ENCODE assay signal across 9 mouse cellular contexts in genomic region chr4:95377222-95378134, GRCm38 (mm10).
DNase-seq lines count a peak whose midpoint lies in the region; ATAC-seq and TF ChIP-seq lines count a peak whose summit lies in the region.
"Had no signal": no experiment of that assay in that cellular context is flagged by ENCODE, and none has a peak within 500 bp of the region (broad histone marks: within the 10 kb centered on the region; RNA-seq: fewer than 3 reads in every experiment).

No protein-coding gene starts in this region.

- H3K9ac ChIP-seq in heart, adult 2 months (ENCODE audit: low read depth, low read length) = no peak overlapping the region
- no peak overlapping the region for H3K9ac ChIP-seq in heart, embryonic 12.5 days
- H3K9ac ChIP-seq in kidney, embryonic 15.5 days = no peak overlapping the region

- no peak for TF ChIP-seq POLR2A in heart, adult 2 months (IDR thresholded peaks at IDR 0.05; ENCODE audit: insufficient read depth, low read depth, low read length)

- no peaks in the 10 kb centered on the region for H3K36me3 ChIP-seq in heart, adult 2 months (ENCODE audit: control insufficient read depth, insufficient read depth, low read length)
- no peaks in the 10 kb centered on the region for H3K36me3 ChIP-seq in heart, embryonic 12.5 days
- H3K36me3 ChIP-seq in kidney, embryonic 15.5 days = no peaks in the 10 kb centered on the region

- H3K27me3 ChIP-seq in heart, adult 2 months (ENCODE audit: control insufficient read depth, insufficient read depth, low read length) = no peaks in the 10 kb centered on the region
- no peaks in the 10 kb centered on the region for H3K27me3 ChIP-seq in heart, embryonic 12.5 days (replicated peaks)
- no peaks in the 10 kb centered on the region for H3K27me3 ChIP-seq in kidney, embryonic 15.5 days

- H3K27ac ChIP-seq in heart, adult 2 months = peak overlapping the region; percentile 60
- H3K27ac ChIP-seq in heart, embryonic 12.5 days (ENCODE audit: poor library complexity, severe bottlenecking) = no peak overlapping the region
- H3K27ac ChIP-seq in kidney, embryonic 15.5 days = peak overlapping the region; percentile 42

- H3K9me3 ChIP-seq in heart, embryonic 12.5 days (replicated peaks) = no peaks in the 10 kb centered on the region
- H3K9me3 ChIP-seq in kidney, embryonic 15.5 days (replicated peaks) = no peaks in the 10 kb centered on the region

- intact Hi-C loops in heart, adult 2 months (cut with DNase I) = no loop called here

- H3K79me2 ChIP-seq in heart, adult 2 months (replicated peaks; ENCODE audit: control insufficient read depth, insufficient read depth, low read length) = no peaks in the 10 kb centered on the region

- no peak for ATAC-seq in heart, embryonic 12.5 days (ENCODE audit: insufficient number of reproducible peaks, low FRiP score)
- 0 out of 2 replicates have a peak, but pooled peaks have one; percentile 40 for ATAC-seq in kidney, embryonic 15.5 days (replicated peaks; ENCODE audit: low FRiP score)

- H3K4me3 ChIP-seq in heart, adult 2 months = no peak overlapping the region
- no peak overlapping the region for H3K4me3 ChIP-seq in heart, embryonic 12.5 days
- no peak overlapping the region for H3K4me3 ChIP-seq in kidney, embryonic 15.5 days (replicated peaks)

- 54% methylated on average over 9 of the region's 9 CpGs for WGBS in heart, adult 2 months
- WGBS in heart, embryonic 12.5 days = 66% methylated on average over 9 of the region's 9 CpGs
- 50% methylated on average over 9 of the region's 9 CpGs for WGBS in kidney, embryonic 15.5 days

- TF ChIP-seq CTCF in heart, adult 2 months (IDR thresholded peaks at IDR 0.05) = no peak

- peak; percentile 40 to 54 for DNase-seq in heart, adult 2 months
- DNase-seq in adipocyte (ENCODE audit: low spot score) = peak; percentile 95
- peak; percentile 90 for DNase-seq in lung, postnatal 36 days
- DNase-seq in urinary bladder, postnatal 10 days (ENCODE audit: low spot score) = no peak
- no peak for DNase-seq in natural killer cell, adult 2 months (ENCODE audit: low spot score in 2 of 2)
- DNase-seq in urinary bladder, postnatal 4 days (ENCODE audit: low spot score in 2 of 2) = no peak
- DNase-seq: layer of hippocampus, adult 9-11 months had no signal

- H3K4me1 ChIP-seq in heart, adult 2 months (ENCODE audit: control insufficient read depth, insufficient read depth, low read length) = peaks cover 8% of the 10 kb centered on the region
- peaks cover 6% of the 10 kb centered on the region; the same call in 1 of the 2 replicates for H3K4me1 ChIP-seq in heart, embryonic 12.5 days (replicated peaks)
- peaks cover 9% of the 10 kb centered on the region; the same call in 1 of the 2 replicates for H3K4me1 ChIP-seq in kidney, embryonic 15.5 days

- H3K4me2 ChIP-seq in heart, embryonic 12.5 days = no peak overlapping the region
- H3K4me2 ChIP-seq in kidney, embryonic 15.5 days = 0 out of 2 replicates have a peak overlapping the region, but pooled peaks have one; percentile 0

- TF ChIP-seq EP300 in heart, adult 2 months (IDR thresholded peaks at IDR 0.05; ENCODE audit: insufficient read depth, low read depth, low read length) = no peak

Comparison
In these comparisons a context has a peak if more than half of its experiments do, and no peak if none do; other contexts are left out.
1. DNase-seq: peak in heart, adult 2 months (2 of 2), adipocyte (single experiment) and lung, postnatal 36 days (single experiment); none in urinary bladder, postnatal 10 days (single experiment), natural killer cell, adult 2 months (0 of 2) and urinary bladder, postnatal 4 days (0 of 2).